Mouse (Mus musculus) forelimb bud, embryonic 11.5 days (tissue): ENCODE measurements around the gene Rpl18.

ENCODE experiments used
- DNase-seq: peaks from one replicate; pipeline ENCODE4 v3.0.0-alpha.2; 2012; ENCODE audit warnings: low read depth, low spot score

Rpl18 gene

DNA sequence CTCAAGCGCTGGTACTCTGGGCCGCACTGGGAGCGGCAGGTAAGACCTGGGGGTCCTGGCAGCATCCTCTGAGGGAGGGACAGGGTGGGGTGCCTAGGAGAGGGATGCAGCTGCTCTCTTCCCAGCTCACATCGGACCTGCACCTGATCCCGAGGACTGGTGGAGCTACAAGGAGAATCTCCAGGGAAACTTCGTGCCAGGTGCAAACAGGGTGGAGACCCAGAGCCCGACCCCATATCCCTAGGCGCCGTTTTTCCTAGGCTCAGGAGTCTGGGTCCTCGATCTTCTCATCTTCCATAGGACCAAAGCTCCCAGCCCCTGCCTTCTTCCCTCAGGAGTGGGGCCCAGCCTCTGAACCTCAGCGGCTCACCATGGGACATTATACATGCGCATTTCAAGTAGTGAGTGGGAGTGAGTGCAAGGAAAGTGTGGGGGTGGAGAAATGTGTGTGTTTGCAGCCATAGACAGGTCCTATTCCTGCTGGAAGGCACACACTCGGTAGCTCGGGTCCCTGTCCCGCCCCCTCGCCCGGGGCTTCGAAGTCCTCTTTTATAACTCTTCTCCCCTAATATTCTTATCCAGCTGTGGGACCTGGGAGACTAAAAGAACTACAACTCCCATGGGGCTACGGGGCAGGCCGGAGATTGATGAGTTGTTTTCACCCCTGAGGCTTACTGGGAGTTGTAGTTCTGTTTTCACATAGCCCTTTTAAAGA lies 14.8 kb upstream of the Rpl18 start:
- peak; percentile 77 for DNase-seq

DNA sequence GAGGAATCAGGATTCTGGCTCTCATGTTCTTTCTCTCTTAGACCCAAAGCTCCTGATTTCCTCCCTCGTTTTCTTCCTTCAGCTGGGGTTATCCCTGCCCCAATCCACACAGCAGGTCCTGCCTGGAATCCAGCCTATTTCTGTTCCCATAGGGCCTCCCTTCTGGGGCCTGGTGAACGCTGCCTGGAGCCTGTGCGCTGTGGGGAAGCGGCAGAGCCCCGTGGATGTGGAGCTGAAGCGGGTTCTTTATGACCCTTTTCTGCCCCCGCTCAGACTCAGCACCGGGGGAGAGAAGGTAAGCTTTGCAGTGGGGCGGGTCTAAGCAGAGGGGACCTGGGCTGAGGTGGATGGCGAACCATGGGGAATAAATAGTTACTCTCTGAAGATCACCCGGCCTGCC lies 14.2 kb upstream of the Rpl18 start:
- DNase-seq, result no peak

DNA sequence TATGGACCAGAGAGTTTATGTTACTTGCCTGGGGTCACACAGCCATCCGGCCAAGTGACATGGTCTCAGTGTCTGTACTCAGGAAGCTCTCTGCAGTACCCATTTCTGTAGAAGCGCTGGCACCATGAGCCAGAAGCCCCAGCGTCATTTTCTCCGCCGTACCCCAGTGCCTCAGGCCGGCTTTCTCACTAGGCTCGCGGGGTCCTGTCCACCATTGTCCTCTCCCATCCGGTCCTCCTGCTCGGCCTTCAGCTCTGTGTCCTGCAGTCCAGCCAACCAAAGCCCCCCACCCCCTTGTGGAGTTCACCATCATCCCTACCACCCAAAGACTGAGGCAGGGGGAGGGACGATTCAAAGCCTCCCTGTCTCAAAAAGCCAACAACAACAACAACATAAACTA lies 13.7 kb upstream of the Rpl18 start:
- no peak for DNase-seq

DNA sequence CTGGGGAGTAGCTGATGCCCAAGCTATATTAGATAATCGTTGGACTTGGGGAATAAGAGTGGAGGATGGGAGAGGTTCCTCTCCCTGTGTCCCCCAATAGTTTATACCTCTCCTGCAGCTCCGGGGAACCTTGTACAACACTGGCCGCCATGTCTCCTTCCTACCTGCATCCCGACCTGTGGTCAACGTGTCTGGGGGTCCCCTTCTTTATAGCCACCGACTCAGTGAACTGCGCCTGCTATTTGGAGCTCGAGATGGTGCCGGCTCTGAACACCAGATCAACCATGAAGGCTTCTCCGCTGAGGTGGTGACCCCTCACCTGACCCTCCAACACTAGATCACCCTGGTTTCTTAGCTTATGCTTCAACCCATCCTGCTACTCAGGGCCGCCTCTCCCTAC lies 12.9 kb upstream of the Rpl18 start:
- DNase-seq, result no peak

DNA sequence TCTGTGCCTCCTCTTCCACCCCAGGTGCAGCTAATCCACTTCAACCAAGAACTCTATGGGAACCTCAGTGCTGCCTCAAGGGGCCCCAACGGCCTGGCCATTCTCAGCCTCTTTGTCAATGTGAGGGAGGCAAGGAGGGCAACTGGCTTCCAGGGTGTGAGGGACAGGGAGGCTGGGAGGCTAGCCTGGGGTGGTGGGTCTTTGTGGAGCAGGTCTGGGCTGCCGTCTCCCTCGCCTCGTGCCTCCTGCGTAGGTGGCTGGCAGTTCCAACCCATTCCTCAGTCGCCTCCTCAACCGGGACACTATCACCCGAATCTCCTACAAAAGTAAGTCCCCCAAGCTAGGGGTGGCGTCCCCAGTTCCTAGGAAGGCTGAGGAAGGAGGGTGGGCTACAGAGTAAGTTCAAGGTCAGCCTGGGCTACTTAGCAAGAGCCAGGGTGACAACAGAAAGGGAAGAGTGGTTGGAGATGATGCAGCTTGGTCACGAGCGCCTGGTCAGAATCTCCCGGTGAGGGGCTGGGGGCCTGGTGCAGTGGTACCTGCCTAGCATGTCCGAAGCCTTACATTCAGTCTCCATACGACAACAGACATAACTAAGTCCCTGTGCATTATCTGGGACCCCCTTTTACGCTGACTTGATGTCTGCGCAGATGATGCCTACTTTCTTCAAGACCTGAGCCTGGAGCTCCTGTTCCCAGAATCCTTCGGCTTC lies 12.3 kb upstream of the Rpl18 start:
- no peak for DNase-seq

DNA sequence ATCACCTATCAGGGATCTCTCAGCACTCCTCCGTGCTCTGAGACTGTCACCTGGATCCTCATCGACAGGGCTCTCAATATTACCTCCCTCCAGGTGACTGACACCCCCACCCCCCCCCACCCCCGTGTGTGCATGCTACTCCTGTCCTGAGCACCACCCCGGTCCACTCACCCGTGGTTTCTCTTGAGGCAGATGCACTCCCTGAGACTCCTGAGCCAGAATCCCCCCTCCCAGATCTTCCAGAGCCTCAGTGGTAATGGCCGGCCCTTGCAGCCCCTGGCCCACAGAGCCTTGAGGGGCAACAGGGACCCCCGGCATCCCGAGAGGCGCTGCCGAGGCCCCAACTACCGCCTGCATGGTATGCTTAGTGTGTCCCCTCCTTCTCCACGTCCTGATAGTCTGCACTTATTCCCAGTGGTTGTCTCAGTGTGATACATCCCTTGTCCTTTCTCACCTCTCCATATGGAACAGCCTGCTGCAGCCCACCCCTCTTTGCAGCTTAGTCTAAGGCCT lies 11.7 kb upstream of the Rpl18 start:
- DNase-seq, result no peak

DNA sequence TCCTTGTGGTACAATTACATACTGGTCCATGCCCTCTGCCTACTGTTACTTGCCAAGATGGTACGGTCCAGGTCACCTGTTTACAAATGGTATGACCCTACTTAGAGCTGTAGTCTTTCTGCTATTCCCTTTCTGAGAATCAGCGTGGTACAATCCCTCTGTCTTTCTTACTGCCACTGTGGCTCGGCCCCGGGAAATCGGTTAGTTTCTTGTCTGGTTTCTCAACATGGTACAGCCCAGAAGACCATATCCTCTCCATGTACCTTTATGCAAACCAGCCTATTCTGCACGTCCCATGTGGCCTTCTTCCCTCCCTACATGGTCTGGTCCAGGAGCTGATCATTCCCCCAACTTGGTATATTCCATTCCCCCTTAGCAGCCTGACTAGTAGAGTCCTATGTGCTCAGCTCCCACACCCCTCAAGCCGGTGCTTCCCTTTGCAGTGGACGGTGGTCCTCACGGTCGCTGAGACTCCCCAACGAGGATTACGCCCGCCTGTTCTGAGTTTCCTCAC lies 11.2 kb upstream of the Rpl18 start:
- peak; percentile 88 for DNase-seq

DNA sequence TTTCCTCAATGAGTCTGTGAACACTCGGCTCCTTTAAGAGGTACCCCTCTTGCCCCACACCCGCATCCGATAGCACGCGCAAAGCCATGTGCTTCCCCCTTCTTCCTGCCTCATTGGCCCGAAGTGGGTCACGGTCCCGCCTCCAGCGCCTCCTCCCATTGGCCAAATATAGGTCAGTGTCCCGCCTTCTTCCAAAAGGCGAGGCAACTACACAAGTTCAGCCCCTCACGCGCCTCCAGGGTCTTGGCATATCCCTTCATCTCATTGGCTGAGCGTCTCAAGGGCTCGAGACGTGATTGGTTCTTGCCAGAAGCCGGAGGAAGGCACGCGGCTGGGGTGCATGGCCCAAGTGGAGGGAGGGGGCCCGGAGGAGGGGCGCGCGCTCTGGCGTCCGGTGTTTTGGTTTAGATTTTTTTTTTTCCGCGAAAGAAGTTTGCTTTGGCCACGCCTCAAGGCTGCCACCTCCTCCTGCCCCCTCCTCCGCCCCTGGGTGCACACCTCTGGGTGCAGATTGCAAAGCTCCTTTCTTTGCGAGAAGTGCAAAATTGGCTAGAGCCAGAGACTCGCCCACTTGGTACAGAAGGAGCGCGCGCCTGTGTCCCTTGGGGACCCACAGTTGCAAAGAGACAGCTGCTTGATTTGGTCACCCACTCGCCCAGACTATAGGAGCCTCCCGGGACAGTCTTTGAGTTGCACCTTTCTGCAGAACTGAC lies 10.4 kb upstream of the Rpl18 start, which contains the start of gene Dbp:
Gene Dbp (plus strand): TSS at position 359 of the 713 bp plus-strand sequence.
- DNase-seq, result peak; percentile 100

DNA sequence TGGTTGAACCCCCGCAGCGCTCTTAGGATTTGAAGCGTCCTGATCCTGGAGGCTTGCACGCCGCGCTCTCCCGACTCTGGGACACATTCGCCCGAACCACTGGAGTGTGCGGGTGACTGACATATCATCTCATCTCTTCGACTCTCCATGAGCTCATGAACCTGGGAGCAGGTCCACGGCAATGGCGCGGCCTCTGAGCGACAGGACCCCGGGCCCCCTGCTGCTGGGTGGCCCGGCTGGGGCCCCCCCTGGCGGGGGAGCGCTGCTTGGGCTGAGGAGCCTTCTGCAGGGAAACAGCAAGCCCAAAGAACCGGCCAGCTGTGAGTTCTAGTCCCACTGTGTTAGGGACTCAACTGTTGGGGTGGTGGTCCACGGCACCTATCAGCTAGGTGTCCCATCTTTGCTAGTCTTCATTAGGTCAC lies 9.8 kb upstream of the Rpl18 start:
- no peak for DNase-seq

DNA sequence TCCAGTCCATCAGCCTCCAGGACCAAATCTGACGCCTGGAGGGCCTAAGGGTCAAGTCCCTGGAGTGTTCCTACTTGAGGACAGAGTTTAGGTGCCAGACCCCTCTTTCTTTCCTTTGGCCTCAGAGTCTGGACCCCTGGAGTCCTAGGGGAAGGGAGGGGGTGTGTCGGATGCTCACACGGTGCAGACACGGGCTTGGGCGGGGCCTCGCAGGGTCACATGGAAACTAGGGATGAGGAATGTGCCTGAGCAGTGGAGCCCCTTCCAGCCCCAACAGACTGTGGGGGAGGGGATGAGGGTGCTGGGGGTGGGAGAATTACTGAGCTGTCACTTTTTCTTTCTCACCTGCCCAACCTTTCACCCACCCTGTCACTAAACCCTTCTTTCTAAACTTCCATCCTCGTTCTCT lies 9.4 kb upstream of the Rpl18 start:
- DNase-seq, result no peak

DNA sequence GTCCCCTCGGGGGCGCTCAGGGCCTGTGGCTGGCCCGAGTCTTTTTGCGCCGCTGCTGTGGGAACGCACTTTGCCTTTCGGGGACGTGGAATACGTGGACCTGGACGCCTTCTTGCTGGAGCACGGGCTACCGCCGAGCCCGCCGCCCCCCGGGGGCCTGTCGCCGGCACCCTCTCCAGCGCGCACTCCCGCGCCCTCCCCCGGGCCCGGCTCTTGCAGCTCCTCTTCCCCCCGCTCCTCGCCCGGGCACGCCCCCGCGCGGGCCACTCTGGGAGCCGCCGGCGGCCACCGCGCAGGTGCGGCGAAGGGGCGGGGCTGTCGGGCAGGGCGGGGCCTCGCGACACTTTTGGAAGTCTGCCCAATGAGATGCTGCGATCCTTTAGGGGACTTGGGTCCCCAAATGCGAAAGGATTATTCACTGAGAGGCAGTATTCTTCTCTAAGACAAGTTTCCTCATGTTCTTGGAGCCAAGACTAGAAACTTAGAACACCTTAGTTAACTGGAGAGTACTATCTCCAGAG lies 8.5 kb upstream of the Rpl18 start:
- DNase-seq, result peak; percentile 73

DNA sequence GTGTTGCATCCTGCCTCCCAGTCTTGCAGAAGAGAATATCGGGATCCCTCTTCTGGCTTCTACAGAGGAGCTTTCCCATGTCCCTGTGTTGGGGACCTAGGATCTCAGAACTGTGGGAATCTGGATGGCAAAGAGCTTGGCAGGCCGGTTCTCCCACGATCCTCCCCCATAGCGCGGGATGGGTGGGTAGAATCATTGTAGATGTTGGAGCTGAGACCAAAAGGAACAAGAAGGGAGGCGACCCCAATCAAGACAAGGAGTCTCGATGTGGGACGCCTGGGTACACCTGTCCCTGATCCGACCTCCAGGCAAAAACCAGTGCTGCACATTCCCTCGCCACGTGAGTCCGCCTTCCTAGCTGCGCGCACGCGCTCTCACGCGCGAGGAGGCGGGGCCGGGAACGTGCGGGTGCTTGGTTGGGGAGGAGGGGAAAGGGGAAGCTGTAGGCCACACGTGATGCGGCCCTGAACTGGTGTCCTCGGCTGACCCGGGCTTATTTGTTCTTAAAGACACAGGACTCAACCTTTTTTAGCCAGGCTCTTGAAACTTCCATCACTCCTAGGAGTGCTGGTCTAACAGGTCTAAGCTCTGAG lies 7.8 kb upstream of the Rpl18 start:
- DNase-seq, result peak; percentile 90

DNA sequence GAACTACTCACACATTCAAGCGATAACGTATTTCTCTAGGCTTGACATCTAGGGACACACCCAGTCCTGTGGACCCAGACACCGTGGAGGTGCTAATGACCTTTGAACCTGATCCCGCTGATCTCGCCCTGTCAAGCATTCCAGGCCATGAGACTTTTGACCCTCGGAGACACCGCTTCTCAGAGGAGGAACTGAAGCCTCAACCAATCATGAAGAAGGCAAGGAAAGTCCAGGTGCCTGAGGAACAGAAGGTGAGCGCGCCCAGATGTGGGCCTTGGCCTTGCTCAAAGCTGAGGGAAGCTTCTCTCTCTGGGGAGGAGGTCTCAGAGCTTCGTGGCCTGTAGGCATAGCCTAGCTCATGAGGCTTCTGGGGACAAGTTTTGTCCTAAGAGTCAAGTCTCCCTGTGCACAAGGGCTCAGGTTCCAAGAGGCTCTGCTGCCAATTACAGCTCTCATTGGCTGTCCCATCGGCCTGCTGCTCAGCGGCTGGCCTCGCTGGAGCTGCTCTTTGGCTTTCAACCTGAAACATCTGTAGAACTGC lies 7.0 kb upstream of the Rpl18 start:
- no peak for DNase-seq

DNA sequence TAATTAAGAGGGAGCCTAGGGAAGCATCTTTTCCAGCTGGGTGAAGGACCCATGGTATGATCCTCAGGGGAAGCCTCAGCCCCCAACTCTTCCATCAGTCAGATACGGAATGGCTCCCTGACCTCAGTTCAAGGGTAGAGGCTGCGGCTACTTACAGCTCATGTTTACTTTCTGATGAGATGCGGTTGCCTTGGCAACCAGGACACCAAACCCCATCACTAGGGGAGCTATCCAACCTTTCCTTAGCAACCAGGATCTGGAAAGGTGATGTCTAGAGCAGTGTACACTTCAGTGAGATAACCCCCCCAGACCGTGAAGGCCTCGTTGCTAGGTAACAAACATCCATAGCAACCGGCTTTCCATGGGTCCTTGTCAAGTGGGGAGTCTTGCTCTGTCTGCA lies 6.2 kb upstream of the Rpl18 start:
- no peak for DNase-seq

DNA sequence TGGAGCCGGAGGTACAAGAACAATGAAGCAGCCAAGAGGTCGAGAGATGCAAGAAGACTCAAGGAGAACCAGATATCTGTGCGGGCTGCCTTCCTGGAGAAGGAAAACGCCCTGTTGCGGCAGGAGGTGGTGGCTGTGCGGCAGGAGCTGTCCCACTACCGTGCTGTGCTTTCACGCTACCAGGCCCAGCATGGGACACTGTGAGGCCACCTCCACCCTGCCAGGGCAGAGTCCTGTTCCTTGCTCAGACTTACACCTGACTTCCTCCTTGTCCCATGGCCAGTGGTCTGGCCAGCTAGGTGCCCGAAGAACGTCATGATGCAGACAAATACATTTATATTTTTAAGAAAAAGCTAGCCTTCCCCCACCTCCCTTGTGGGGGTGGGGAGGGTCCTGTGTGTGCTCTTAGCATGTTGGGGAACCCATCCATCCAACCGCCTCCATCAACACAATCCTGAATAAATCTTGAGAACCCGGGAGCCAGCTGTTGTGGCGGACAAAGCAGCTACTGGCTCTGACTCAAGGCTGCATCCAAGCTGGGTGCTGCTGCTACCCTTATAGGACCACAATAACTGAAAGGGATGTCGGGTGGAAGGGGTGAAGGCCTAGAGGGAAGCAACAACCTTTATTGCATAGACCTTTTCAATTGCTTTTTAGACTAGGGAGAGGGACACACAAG lies 5.4 kb upstream of the Rpl18 start:
- DNase-seq, result no peak

DNA sequence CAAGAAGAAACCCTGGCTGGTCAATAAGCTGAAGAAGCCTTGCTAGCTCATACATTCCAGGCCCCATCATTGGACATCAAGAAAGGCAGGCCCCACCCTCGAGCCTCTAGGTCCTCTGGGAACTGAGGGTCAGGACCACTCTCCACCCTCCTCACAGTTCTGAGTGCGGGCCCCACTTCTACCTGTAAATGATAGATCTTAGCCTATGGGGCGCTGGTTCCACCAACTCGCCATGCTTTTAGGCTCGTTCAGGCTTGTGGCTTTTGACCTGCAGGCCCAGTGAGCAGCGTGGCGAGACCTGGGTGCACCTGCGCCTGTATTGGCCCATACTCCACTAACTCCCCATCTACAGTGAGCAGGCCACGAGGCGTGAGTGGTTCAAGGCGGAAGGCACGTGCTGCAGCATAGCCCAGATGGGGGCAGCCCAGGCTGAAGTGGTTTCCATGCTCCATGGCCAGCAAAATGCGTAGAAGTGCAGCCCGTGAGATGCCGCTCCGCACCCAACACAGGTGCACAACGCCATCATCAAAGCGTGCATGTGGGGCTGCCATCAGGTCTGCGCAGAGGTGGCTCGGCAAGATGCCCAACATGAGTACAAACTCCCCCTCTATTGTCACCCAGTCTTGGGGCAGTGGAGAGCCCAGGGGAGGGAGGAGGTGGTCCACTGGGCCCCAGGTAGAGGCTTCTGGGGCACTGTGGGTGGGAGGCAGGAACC lies 4.6 kb upstream of the Rpl18 start:
- no peak for DNase-seq

DNA sequence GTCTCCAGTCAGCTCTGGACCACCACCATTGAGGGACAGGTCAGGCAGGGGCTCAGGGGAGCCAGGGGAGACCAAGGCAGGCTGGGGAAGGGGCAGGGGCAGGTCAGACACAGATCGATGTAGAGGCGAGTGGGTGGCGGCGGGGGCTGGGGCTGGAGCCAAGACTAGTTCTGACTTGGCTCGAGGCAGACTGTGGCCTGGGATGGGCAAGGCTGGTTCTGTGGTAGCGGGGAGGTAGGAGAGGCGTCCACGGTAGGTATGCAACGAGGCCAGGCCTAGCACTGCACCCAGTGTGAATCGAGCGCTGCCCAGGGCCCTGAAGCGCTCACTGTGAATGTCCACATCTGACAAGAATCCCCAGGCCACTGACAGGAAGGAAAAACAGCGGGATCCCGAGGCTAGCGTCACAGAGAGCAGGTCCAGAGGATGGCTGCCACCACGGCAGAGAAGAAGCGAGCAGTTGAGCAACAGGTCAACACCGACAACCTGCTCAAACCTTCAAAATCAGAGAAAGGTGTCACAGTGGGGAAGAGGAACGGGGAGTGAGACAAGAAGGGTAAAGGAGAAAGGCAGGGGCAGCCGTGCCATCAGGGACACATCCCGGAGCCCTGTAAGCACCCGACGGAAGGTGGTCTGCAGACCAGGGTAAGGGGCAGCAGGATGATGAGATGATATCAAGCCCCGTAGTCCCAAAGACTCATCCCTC lies 3.8 kb upstream of the Rpl18 start:
- DNase-seq, result no peak

DNA sequence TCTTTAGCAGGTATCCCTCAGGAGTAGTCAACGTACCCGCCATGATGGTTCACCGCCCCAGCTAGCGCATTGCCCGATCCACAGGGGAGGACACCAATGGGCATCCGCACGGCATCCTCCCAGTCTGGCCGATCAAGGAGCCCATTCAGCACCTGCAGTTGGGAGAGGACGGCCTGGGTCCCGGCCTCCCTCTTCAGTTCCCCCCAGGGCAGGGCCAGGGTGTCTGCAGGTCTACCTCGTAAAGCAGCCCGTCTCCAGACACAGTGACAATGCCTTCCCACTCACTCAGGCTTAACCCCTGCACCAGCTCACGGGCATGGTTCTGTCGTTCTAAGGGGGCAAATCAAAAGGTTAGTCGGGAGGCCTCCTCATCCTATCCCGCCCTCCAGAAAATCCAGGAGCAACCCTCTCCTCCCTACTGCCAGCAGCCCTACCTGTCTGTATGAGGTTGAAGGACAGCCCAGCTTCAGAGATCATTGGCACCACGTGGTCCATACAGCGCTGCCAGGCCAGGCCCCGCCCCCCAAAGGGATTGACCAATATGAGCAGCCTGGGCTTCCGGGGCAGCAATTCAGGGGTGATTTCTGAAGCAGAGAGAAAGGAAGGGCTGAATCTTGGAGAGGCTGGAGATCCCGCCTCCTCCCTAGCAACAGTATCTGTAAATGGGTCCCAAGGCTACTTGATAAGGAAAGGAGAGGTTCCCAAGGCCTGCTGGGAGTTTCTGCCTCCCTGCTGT lies 3.1 kb upstream of the Rpl18 start:
- no peak for DNase-seq

DNA sequence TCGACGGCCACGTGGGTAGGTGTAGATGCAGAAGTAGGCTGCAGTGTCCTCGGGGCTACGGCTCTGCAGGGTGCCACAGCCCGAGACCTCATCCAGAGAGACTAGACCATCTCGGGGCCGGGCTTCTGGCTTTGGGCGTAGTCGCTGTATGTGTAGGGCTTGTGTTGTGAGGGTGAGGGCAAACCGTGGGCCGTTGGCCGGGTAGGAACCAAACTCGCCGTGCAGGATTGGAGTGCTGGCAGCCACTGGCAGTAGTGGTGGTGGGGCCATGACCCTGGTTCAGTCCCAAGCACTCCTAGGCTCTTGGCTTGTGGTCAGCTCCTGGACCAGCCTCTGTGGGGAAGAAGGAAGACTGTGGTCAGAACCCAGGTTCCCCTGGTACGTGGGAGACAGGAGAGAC lies 1.9 kb upstream of the Rpl18 start:
- no peak for DNase-seq
